Mouse (Mus musculus) heart, adult 2 months (tissue): ENCODE data around the gene Flnc.
A peak's percentile ranks its signal among the peaks of the same experiment; 100 is the strongest.

Experiments used
- EP300 ChIP-seq: fragments of 200-500 bp; IDR thresholded peaks from 2 replicates; pipeline ENCODE4 v1.6.1; 2011; ENCODE audit warnings: low read depth, low read length, control low read depth; ENCODE audit not compliant: insufficient read depth
- POLR2A ChIP-seq: fragments of 200-500 bp; IDR thresholded peaks from 2 replicates; pipeline ENCODE4 v1.6.1; 2011; ENCODE audit warnings: mild to moderate bottlenecking, low read depth, low read length, control low read depth; ENCODE audit not compliant: insufficient read depth

- TF ChIP-seq EP300, result no peak
- TF ChIP-seq POLR2A, result 0 out of 2 replicates have a peak, but pooled peaks have one; percentile 50
Measured at GRCm38 (mm10) chr6:29467583-29468354, 34.7 kb downstream of the Flnc start, which contains the start of gene Atp6v1f.
